Mouse (Mus musculus) ovary, adult 18-20 months (tissue): Measurements from ENCODE around the gene Mrps23.

ENCODE experiments used
- DNase-seq: peaks from one replicate; pipeline ENCODE4 v3.0.0; 2022; ENCODE audit warnings: low spot score, mixed read lengths

The Mrps23 gene

GRCm38 (mm10) chr11:88203712-88204532 is at the start of gene Mrps23:
Gene Mrps23 (plus strand): TSS chr11:88204388.
- DNase-seq: peak; percentile 91

- no peak for DNase-seq
These were observed 49.7 kb upstream of the Mrps23 start for GRCm38 (mm10) chr11:88154500-88154899.

GRCm38 (mm10) chr11:88155451-88155850 is 48.7 kb upstream of the Mrps23 start:
- peak; percentile 90 for DNase-seq

GRCm38 (mm10) chr11:88155998-88156397 is 48.2 kb upstream of the Mrps23 start:
- no peak for DNase-seq

GRCm38 (mm10) chr11:88156403-88156802 is 47.8 kb upstream of the Mrps23 start:
- DNase-seq: no peak

GRCm38 (mm10) chr11:88158842-88159246 is 45.3 kb upstream of the Mrps23 start:
- DNase-seq: peak; percentile 32

GRCm38 (mm10) chr11:88159389-88159788 is 44.8 kb upstream of the Mrps23 start:
- DNase-seq: no peak

GRCm38 (mm10) chr11:88160316-88160715 is 43.9 kb upstream of the Mrps23 start:
- DNase-seq: no peak

GRCm38 (mm10) chr11:88161051-88161581 is 43.1 kb upstream of the Mrps23 start:
- peak; percentile 50 for DNase-seq

- DNase-seq: peak; percentile 86
These were observed 42.4 kb upstream of the Mrps23 start for GRCm38 (mm10) chr11:88161651-88162362.

GRCm38 (mm10) chr11:88162740-88163139 is 41.4 kb upstream of the Mrps23 start:
- DNase-seq: no peak

GRCm38 (mm10) chr11:88164213-88164723 is 39.9 kb upstream of the Mrps23 start:
- no peak for DNase-seq

- DNase-seq: peak; percentile 85
These were observed 39.3 kb upstream of the Mrps23 start for GRCm38 (mm10) chr11:88164801-88165377.

GRCm38 (mm10) chr11:88165683-88166364 is 38.4 kb upstream of the Mrps23 start:
- no peak for DNase-seq

GRCm38 (mm10) chr11:88166471-88166870 is 37.7 kb upstream of the Mrps23 start:
- DNase-seq: no peak

- no peak for DNase-seq
These were observed 35.6 kb upstream of the Mrps23 start for GRCm38 (mm10) chr11:88168611-88169010.

- no peak for DNase-seq
These were observed 34.6 kb upstream of the Mrps23 start for GRCm38 (mm10) chr11:88169531-88170040.

- DNase-seq: no peak
These were observed 33.6 kb upstream of the Mrps23 start for GRCm38 (mm10) chr11:88170606-88171005.

- DNase-seq: no peak
These were observed 32.2 kb upstream of the Mrps23 start for GRCm38 (mm10) chr11:88171876-88172442.

GRCm38 (mm10) chr11:88172601-88173325 is 31.4 kb upstream of the Mrps23 start:
- no peak for DNase-seq
